Mouse (Mus musculus) limb, embryonic 13.5 days (tissue): ENCODE results near the gene Pdlim7. TPM values are rescaled to one million over a fixed set of nuclear protein-coding genes. Genes with fewer than 3 reads are reported as not detected.

Source experiments
- ATAC-seq: fragments of 200-750 bp; cut with Nextera tagmentation; 2 replicates; pipeline ENCODE4 v1.8.0; 2017; ENCODE audit warnings: low read depth, moderate number of reproducible peaks, moderate TSS enrichment; ENCODE audit not compliant: low FRiP score
- H3K27ac ChIP-seq: fragments of 300-500 bp; sonication (generic); 2 replicates; pipeline ENCODE4 v1.5.1; 2015; ENCODE audit warnings: inconsistent platforms, mild to moderate bottlenecking, moderate library complexity
- H3K27me3 ChIP-seq: fragments of 300-500 bp; sonication (generic); 2 replicates; pipeline ENCODE4 v1.6.1; 2015; ENCODE audit warnings: mild to moderate bottlenecking, inconsistent platforms
- H3K36me3 ChIP-seq: fragments of 300-500 bp; sonication (generic); 2 replicates; pipeline ENCODE4 v1.6.1; 2015; ENCODE audit warnings: inconsistent platforms, mild to moderate bottlenecking, moderate library complexity
- H3K4me1 ChIP-seq: fragments of 300-500 bp; sonication (generic); 2 replicates; pipeline ENCODE4 v1.6.1; 2015; ENCODE audit warnings: inconsistent platforms
- H3K4me2 ChIP-seq: fragments of 300-500 bp; sonication (generic); replicated peaks from 2 replicates; pipeline ENCODE4 v1.6.1; 2015; ENCODE audit warnings: inconsistent platforms, mild to moderate bottlenecking, moderate library complexity
- H3K4me3 ChIP-seq: fragments of 300-500 bp; sonication (generic); 2 replicates; pipeline ENCODE4 v1.5.1; 2015; ENCODE audit warnings: moderate library complexity, mild to moderate bottlenecking, inconsistent platforms
- H3K9ac ChIP-seq: fragments of 300-500 bp; sonication (generic); 2 replicates; pipeline ENCODE4 v1.6.1; 2015; ENCODE audit warnings: mild to moderate bottlenecking, inconsistent platforms
- H3K9me3 ChIP-seq: fragments of 300-500 bp; sonication (generic); 2 replicates; pipeline ENCODE4 v1.6.1; 2016; ENCODE audit warnings: inconsistent platforms
- WGBS: fragments of 180-500 bp; shearing (Covaris S2); methylation state at CpG from one replicate; pipeline ENCODE4 v1.1.7; 2015; 5-methylcytosine and 5-hydroxymethylcytosine counted together
- polyA plus RNA-seq: library from polyadenylated mRNA; unstranded; fragments of >200 nt; fragmentation: Nextera tagmentation; extraction: Ambion mirVana; gene quantifications from 2 replicates; pipeline ENCODE4 v1.2.1, GENCODE M21; 2015

Pdlim7 gene
- polyA plus RNA-seq, 1 experiment from 2014 or later, result 175 TPM

GRCm38 (mm10) chr13:55482542-55482941 lies 30.9 kb downstream of the Pdlim7 start:
- peaks cover 47% of the 10 kb centered on the region for H3K4me1 ChIP-seq
- H3K9me3 ChIP-seq, result no peaks in the 10 kb centered on the region
- ATAC-seq, result no peak
- no peak overlapping the region for H3K4me2 ChIP-seq
- no peaks in the 10 kb centered on the region for H3K27me3 ChIP-seq
- 79% methylated on average over 7 of the region's 7 CpGs for WGBS
- 0 out of 2 replicates have a peak overlapping the region, but pooled peaks have one; percentile 2 for H3K9ac ChIP-seq
- H3K36me3 ChIP-seq, result peaks cover 65% of the 10 kb centered on the region
- H3K4me3 ChIP-seq, result no peak overlapping the region
- no peak overlapping the region for H3K27ac ChIP-seq

GRCm38 (mm10) chr13:55479929-55480328 lies 33.5 kb downstream of the Pdlim7 start:
- H3K27me3 ChIP-seq, result no peaks in the 10 kb centered on the region
- no peak for ATAC-seq
- H3K9ac ChIP-seq, result no peak overlapping the region
- H3K36me3 ChIP-seq, result peaks cover 91% of the 10 kb centered on the region
- H3K4me2 ChIP-seq, result no peak overlapping the region
- H3K4me3 ChIP-seq, result no peak overlapping the region
- H3K4me1 ChIP-seq, result peaks cover 31% of the 10 kb centered on the region
- H3K27ac ChIP-seq, result no peak overlapping the region
- H3K9me3 ChIP-seq, result no peaks in the 10 kb centered on the region

- Histone ChIP-seq H3K27me3 (no peaks in the 10 kb centered on the region), H3K4me3 (no peak overlapping the region), H3K9me3 (no peaks in the 10 kb centered on the region), H3K9ac (no peak overlapping the region), H3K4me2 (no peak overlapping the region), H3K36me3 (peaks cover 100% of the 10 kb centered on the region), H3K27ac (peak overlapping the region; percentile 0; the same call in 1 of the 2 replicates), H3K4me1 (peaks cover 31% of the 10 kb centered on the region)
- ATAC-seq, result no peak
- 88% methylated on average over 7 of the region's 7 CpGs for whole genome bisulfite sequencing
These were observed 34.5 kb downstream of the Pdlim7 start for GRCm38 (mm10) chr13:55479008-55479407.

GRCm38 (mm10) chr13:55478036-55478435 lies 35.4 kb downstream of the Pdlim7 start:
- no peak for ATAC-seq
- H3K36me3 ChIP-seq, result peaks cover 98% of the 10 kb centered on the region
- no peak overlapping the region for H3K9ac ChIP-seq
- H3K4me2 ChIP-seq, result no peak overlapping the region
- peaks cover 31% of the 10 kb centered on the region for H3K4me1 ChIP-seq
- H3K9me3 ChIP-seq, result no peaks in the 10 kb centered on the region
- 51% methylated on average over 5 of the region's 5 CpGs for WGBS
- H3K27ac ChIP-seq, result no peak overlapping the region
- no peak overlapping the region for H3K4me3 ChIP-seq
- no peaks in the 10 kb centered on the region for H3K27me3 ChIP-seq

- no peak for ATAC-seq
These were observed 36.0 kb downstream of the Pdlim7 start for GRCm38 (mm10) chr13:55477492-55477891.

GRCm38 (mm10) chr13:55476256-55476655 lies 37.2 kb downstream of the Pdlim7 start:
- ATAC-seq, result no peak
- peaks cover 30% of the 10 kb centered on the region for H3K4me1 ChIP-seq
- no peaks in the 10 kb centered on the region for H3K27me3 ChIP-seq
- H3K4me3 ChIP-seq, result no peak overlapping the region
- H3K9me3 ChIP-seq, result no peaks in the 10 kb centered on the region
- no peak overlapping the region for H3K9ac ChIP-seq
- H3K27ac ChIP-seq, result no peak overlapping the region
- 91% methylated on average over 8 of the region's 8 CpGs for WGBS
- H3K4me2 ChIP-seq, result no peak overlapping the region
- H3K36me3 ChIP-seq, result peaks cover 80% of the 10 kb centered on the region

More at GRCm38 (mm10) chr13:55477492-55477891, 36.0 kb downstream of the Pdlim7 start:
- no peak overlapping the region for H3K4me2 ChIP-seq
- no peak overlapping the region for H3K9ac ChIP-seq
- H3K27ac ChIP-seq, result no peak overlapping the region
- no peaks in the 10 kb centered on the region for H3K27me3 ChIP-seq
- peaks cover 29% of the 10 kb centered on the region for H3K4me1 ChIP-seq
- peaks cover 92% of the 10 kb centered on the region for H3K36me3 ChIP-seq
- no peaks in the 10 kb centered on the region for H3K9me3 ChIP-seq
- WGBS, result 71% methylated on average over 16 of the region's 16 CpGs
- H3K4me3 ChIP-seq, result no peak overlapping the region

GRCm38 (mm10) chr13:55475750-55476149 lies 37.7 kb downstream of the Pdlim7 start:
- ATAC-seq, result no peak
- 88% methylated on average over 5 of the region's 5 CpGs for WGBS
- H3K4me3 ChIP-seq, result no peak overlapping the region
- peaks cover 35% of the 10 kb centered on the region for H3K4me1 ChIP-seq
- no peak overlapping the region for H3K9ac ChIP-seq
- H3K4me2 ChIP-seq, result no peak overlapping the region
- no peaks in the 10 kb centered on the region for H3K9me3 ChIP-seq
- H3K27ac ChIP-seq, result no peak overlapping the region
- no peaks in the 10 kb centered on the region for H3K27me3 ChIP-seq
- H3K36me3 ChIP-seq, result peaks cover 75% of the 10 kb centered on the region

GRCm38 (mm10) chr13:55474621-55475069 lies 38.8 kb downstream of the Pdlim7 start:
- no peaks in the 10 kb centered on the region for H3K27me3 ChIP-seq
- no peak overlapping the region for H3K4me2 ChIP-seq
- H3K36me3 ChIP-seq, result peaks cover 64% of the 10 kb centered on the region
- no peak overlapping the region for H3K27ac ChIP-seq
- ATAC-seq, result no peak
- H3K4me3 ChIP-seq, result no peak overlapping the region
- peaks cover 41% of the 10 kb centered on the region for H3K4me1 ChIP-seq
- 56% methylated on average over 5 of the region's 5 CpGs for WGBS
- no peak overlapping the region for H3K9ac ChIP-seq
- H3K9me3 ChIP-seq, result no peaks in the 10 kb centered on the region

- ATAC-seq, result no peak
- H3K4me3 ChIP-seq, result no peak overlapping the region
- no peaks in the 10 kb centered on the region for H3K27me3 ChIP-seq
- H3K36me3 ChIP-seq, result peaks cover 57% of the 10 kb centered on the region
- WGBS, result 63% methylated on average over 11 of the region's 11 CpGs
- H3K9ac ChIP-seq, result 0 out of 2 replicates have a peak overlapping the region, but pooled peaks have one; percentile 25
- H3K27ac ChIP-seq, result no peak overlapping the region; the same call in 1 of the 2 replicates
- no peaks in the 10 kb centered on the region for H3K9me3 ChIP-seq
- H3K4me2 ChIP-seq, result no peak overlapping the region
- peaks cover 41% of the 10 kb centered on the region for H3K4me1 ChIP-seq
These were observed 39.5 kb downstream of the Pdlim7 start for GRCm38 (mm10) chr13:55473961-55474360.

GRCm38 (mm10) chr13:55473076-55473831 lies 40.2 kb downstream of the Pdlim7 start:
- Histone ChIP-seq H3K27me3 (no peaks in the 10 kb centered on the region), H3K9me3 (no peaks in the 10 kb centered on the region), H3K4me1 (peaks cover 41% of the 10 kb centered on the region), H3K27ac (no peak overlapping the region), H3K4me3 (peak overlapping the region; percentile 63), H3K36me3 (peaks cover 50% of the 10 kb centered on the region), H3K9ac (peak overlapping the region; percentile 81), H3K4me2 (peak overlapping the region; percentile 98)
- 13% methylated on average over 18 of the region's 18 CpGs for WGBS
- no peak for ATAC-seq

GRCm38 (mm10) chr13:55472132-55473022 lies 41.1 kb downstream of the Pdlim7 start:
- Histone ChIP-seq H3K9ac (peak overlapping the region; percentile 81), H3K4me3 (peak overlapping the region; percentile 63), H3K27me3 (no peaks in the 10 kb centered on the region), H3K36me3 (peaks cover 41% of the 10 kb centered on the region), H3K27ac (peak overlapping the region; percentile 79), H3K4me1 (peaks cover 45% of the 10 kb centered on the region), H3K4me2 (peak overlapping the region; percentile 98), H3K9me3 (no peaks in the 10 kb centered on the region)
- WGBS, result under 1% methylated on average over 99 of the region's 103 CpGs
- ATAC-seq, result peak; percentile 44

- Histone ChIP-seq H3K4me1 (peaks cover 45% of the 10 kb centered on the region), H3K36me3 (peaks cover 35% of the 10 kb centered on the region), H3K4me3 (peak overlapping the region; percentile 63), H3K27ac (peak overlapping the region; percentile 79), H3K9ac (peak overlapping the region; percentile 81), H3K9me3 (no peaks in the 10 kb centered on the region), H3K27me3 (no peaks in the 10 kb centered on the region), H3K4me2 (peak overlapping the region; percentile 98)
- ATAC-seq, result peak; percentile 18
- WGBS, result under 1% methylated on average over 31 of the region's 31 CpGs
These were observed 41.7 kb downstream of the Pdlim7 start for GRCm38 (mm10) chr13:55471819-55472131.
